Mouse (Mus musculus) intestine, postnatal 0 days (tissue): Measurements from ENCODE around the gene Zfp865. TPM values are rescaled to one million over a fixed set of nuclear protein-coding genes. Genes with fewer than 3 reads are reported as not detected.

Experiments used
- ATAC-seq: fragments of 200-750 bp; cut with Nextera tagmentation; 2 replicates; pipeline ENCODE4 v1.8.0; 2017; ENCODE audit warnings: mild to moderate bottlenecking, moderate TSS enrichment, moderate library complexity
- H3K27ac ChIP-seq: fragments of 300-500 bp; sonication (generic); 2 replicates; pipeline ENCODE4 v1.5.1; 2014; ENCODE audit warnings: mild to moderate bottlenecking, low read depth, low read length, moderate library complexity
- H3K27me3 ChIP-seq: fragments of 300-500 bp; sonication (generic); replicated peaks from 2 replicates; pipeline ENCODE4 v1.6.1; 2014; ENCODE audit warnings: low read length, mixed read lengths; ENCODE audit not compliant: control insufficient read depth, insufficient read depth
- H3K36me3 ChIP-seq: fragments of 300-500 bp; sonication (generic); 2 replicates; pipeline ENCODE4 v1.6.1; 2014; ENCODE audit warnings: mild to moderate bottlenecking, moderate library complexity; ENCODE audit not compliant: control insufficient read depth, insufficient read depth
- H3K4me1 ChIP-seq: fragments of 300-500 bp; sonication (generic); replicated peaks from 2 replicates; pipeline ENCODE4 v1.6.1; 2014; ENCODE audit warnings: antibody characterized with exemption, low read length, mixed read lengths; ENCODE audit not compliant: control insufficient read depth, insufficient read depth
- H3K4me2 ChIP-seq: fragments of 300-500 bp; sonication (generic); replicated peaks from 2 replicates; pipeline ENCODE4 v1.6.1; 2014; ENCODE audit warnings: low read depth, mild to moderate bottlenecking, moderate library complexity
- H3K4me3 ChIP-seq: fragments of 300-500 bp; sonication (generic); 2 replicates; pipeline ENCODE4 v1.5.1; 2014; ENCODE audit warnings: low read depth, low read length
- H3K9ac ChIP-seq: fragments of 300-500 bp; sonication (generic); 2 replicates; pipeline ENCODE4 v1.6.1; 2014; ENCODE audit warnings: mild to moderate bottlenecking, low read depth, low read length
- H3K9me3 ChIP-seq: fragments of 300-500 bp; sonication (generic); 2 replicates; pipeline ENCODE4 v1.6.1; 2016; ENCODE audit warnings: mixed run types; ENCODE audit not compliant: control insufficient read depth
- CTCF ChIP-seq: sonication (generic); IDR thresholded peaks from 2 replicates; pipeline ENCODE4 v1.5.1; 2016; ENCODE audit warnings: low read depth, mild to moderate bottlenecking, control low read depth, antibody characterized with exemption, moderate library complexity
- WGBS: fragments of 180-500 bp; shearing (Covaris S2); extraction: QIAGEN DNeasy Blood & Tissue Kit; methylation state at CpG from one replicate; pipeline ENCODE4 v1.1.7; 2014; 5-methylcytosine and 5-hydroxymethylcytosine counted together
- polyA plus RNA-seq: library from polyadenylated mRNA; unstranded; fragments of >200 nt; fragmentation: Nextera tagmentation; extraction: Ambion mirVana; gene quantifications from 2 replicates; pipeline ENCODE4 v1.2.1, GENCODE M21; 2015

Zfp865 gene
- polyA plus RNA-seq, 1 experiment from 2014 or later: 2.3 TPM

GRCm38 (mm10) chr7:5059421-5059820 lies 39.2 kb downstream of the Zfp865 start:
- H3K4me3 ChIP-seq: no peak overlapping the region
- no peaks in the 10 kb centered on the region for H3K36me3 ChIP-seq
- 95% methylated on average over 12 of the region's 12 CpGs for WGBS

GRCm38 (mm10) chr7:5060239-5060731 lies 40.1 kb downstream of the Zfp865 start:
- peak overlapping the region; percentile 99 for H3K4me2 ChIP-seq
- H3K4me1 ChIP-seq: no peaks in the 10 kb centered on the region
- no peaks in the 10 kb centered on the region for H3K9me3 ChIP-seq
- WGBS: 2% methylated on average over 27 of the region's 27 CpGs
- peaks cover 27% of the 10 kb centered on the region for H3K27me3 ChIP-seq
- H3K4me3 ChIP-seq: peak overlapping the region; percentile 71
- H3K9ac ChIP-seq: peak overlapping the region; percentile 92
- peak overlapping the region; percentile 99 for H3K27ac ChIP-seq
- no peaks in the 10 kb centered on the region for H3K36me3 ChIP-seq
- no peak for ATAC-seq
- peak; percentile 86 for TF ChIP-seq CTCF

More at GRCm38 (mm10) chr7:5059421-5059820, 39.2 kb downstream of the Zfp865 start:
- Histone ChIP-seq H3K9me3 (no peaks in the 10 kb centered on the region), H3K4me2 (no peak overlapping the region), H3K27ac (no peak overlapping the region), H3K27me3 (peaks cover 35% of the 10 kb centered on the region), H3K9ac (no peak overlapping the region), H3K4me1 (no peaks in the 10 kb centered on the region)
- TF ChIP-seq CTCF: no peak
- no peak for ATAC-seq

- Histone ChIP-seq H3K36me3 (no peaks in the 10 kb centered on the region; the same call in 1 of the 2 replicates), H3K4me1 (peaks cover 6% of the 10 kb centered on the region; the same call in 1 of the 2 replicates), H3K9me3 (no peaks in the 10 kb centered on the region), H3K27ac (peak overlapping the region; percentile 99), H3K4me3 (peak overlapping the region; percentile 71), H3K9ac (peak overlapping the region; percentile 92), H3K27me3 (peaks cover 18% of the 10 kb centered on the region), H3K4me2 (peak overlapping the region; percentile 99)
- ATAC-seq: peak; percentile 90
- WGBS: 0% methylated on average over 60 of the region's 60 CpGs
- peak; percentile 85 for TF ChIP-seq CTCF
These were observed 41.0 kb downstream of the Zfp865 start for GRCm38 (mm10) chr7:5060944-5061773.

GRCm38 (mm10) chr7:5061774-5062359 lies 41.7 kb downstream of the Zfp865 start, which contains the start of gene U2af2:
Gene U2af2 (plus strand): TSS chr7:5062143.
- H3K36me3 ChIP-seq: peaks cover 7% of the 10 kb centered on the region
- WGBS: under 1% methylated on average over 49 of the region's 65 CpGs

GRCm38 (mm10) chr7:5062360-5063001 lies 42.3 kb downstream of the Zfp865 start:
- H3K4me3 ChIP-seq: peak overlapping the region; percentile 71
- peaks cover 8% of the 10 kb centered on the region; the same call in 1 of the 2 replicates for H3K4me1 ChIP-seq
- H3K9me3 ChIP-seq: no peaks in the 10 kb centered on the region
- H3K4me2 ChIP-seq: peak overlapping the region; percentile 99
- peaks cover 13% of the 10 kb centered on the region for H3K36me3 ChIP-seq
- peak overlapping the region; percentile 92 for H3K9ac ChIP-seq
- no peak for TF ChIP-seq CTCF
- peak; percentile 65 for ATAC-seq
- peaks cover 5% of the 10 kb centered on the region for H3K27me3 ChIP-seq
- WGBS: under 1% methylated on average over 50 of the region's 51 CpGs
- H3K27ac ChIP-seq: peak overlapping the region; percentile 99

More at GRCm38 (mm10) chr7:5061774-5062359, 41.7 kb downstream of the Zfp865 start, which contains the start of gene U2af2:
- Histone ChIP-seq H3K27ac (peak within 1 kb of the TSS; percentile 99), H3K4me1 (peaks cover 8% of the 10 kb centered on the region; the same call in 1 of the 2 replicates), H3K9ac (peak within 1 kb of the TSS; percentile 92), H3K27me3 (peaks cover 11% of the 10 kb centered on the region), H3K4me2 (peak within 1 kb of the TSS; percentile 99), H3K4me3 (peak within 1 kb of the TSS; percentile 71), H3K9me3 (no peaks in the 10 kb centered on the region)
- TF ChIP-seq CTCF: no peak
- ATAC-seq: peak; percentile 85
